Mouse (Mus musculus) liver, embryonic 16.5 days (tissue): ENCODE measurements around the gene Olfr521. TPM values are rescaled to one million over a fixed set of nuclear protein-coding genes. Genes with fewer than 3 reads are reported as not detected.
"Not testable (repeated sequence)": the region's sequence is repeated elsewhere in the genome, so short reads cannot be mapped to it uniquely, and the experiment has no call there.

Experiments
- ATAC-seq: fragments of 200-750 bp; cut with Nextera tagmentation; 2 replicates; pipeline ENCODE4 v1.8.0; 2017; ENCODE audit warnings: low read depth, mild to moderate bottlenecking, moderate number of reproducible peaks, moderate library complexity
- H3K27ac ChIP-seq: fragments of 300-500 bp; sonication (generic); 2 replicates; pipeline ENCODE4 v1.5.1; 2014; ENCODE audit warnings: mild to moderate bottlenecking, low read length
- H3K27me3 ChIP-seq: fragments of 300-500 bp; sonication (generic); 2 replicates; pipeline ENCODE4 v1.6.1; 2014; ENCODE audit warnings: low read depth, low read length, mixed read lengths; ENCODE audit not compliant: control insufficient read depth, insufficient read depth
- H3K36me3 ChIP-seq: fragments of 300-500 bp; sonication (generic); 2 replicates; pipeline ENCODE4 v1.6.1; 2014; ENCODE audit warnings: mild to moderate bottlenecking; ENCODE audit not compliant: control insufficient read depth, insufficient read depth
- H3K4me1 ChIP-seq: fragments of 300-500 bp; sonication (generic); 2 replicates; pipeline ENCODE4 v1.6.1; 2014; ENCODE audit warnings: low read depth, low read length, mixed read lengths; ENCODE audit not compliant: control insufficient read depth
- H3K4me2 ChIP-seq: fragments of 300-500 bp; sonication (generic); 2 replicates; pipeline ENCODE4 v1.6.1; 2014; ENCODE audit warnings: low read depth, low read length, mixed read lengths
- H3K4me3 ChIP-seq: fragments of 300-500 bp; sonication (generic); 2 replicates; pipeline ENCODE4 v1.5.1; 2014; ENCODE audit warnings: low read depth, mild to moderate bottlenecking, low read length
- H3K9ac ChIP-seq: fragments of 300-500 bp; sonication (generic); 2 replicates; pipeline ENCODE4 v1.6.1; 2014; ENCODE audit warnings: low read depth, low read length
- H3K9me3 ChIP-seq: fragments of 300-500 bp; sonication (generic); replicated peaks from 2 replicates; pipeline ENCODE4 v1.6.1; 2016; ENCODE audit warnings: low read length; ENCODE audit not compliant: control insufficient read depth
- WGBS: fragments of 180-500 bp; shearing (Covaris S2); extraction: QIAGEN DNeasy Blood & Tissue Kit; methylation state at CpG from one replicate; pipeline ENCODE4 v1.1.7; 2014; ENCODE audit not compliant: insufficient replicate concordance; 5-methylcytosine and 5-hydroxymethylcytosine counted together
- polyA plus RNA-seq: library from polyadenylated mRNA; unstranded; fragments of >200 nt; fragmentation: Nextera tagmentation; extraction: Ambion mirVana; gene quantifications from 2 replicates; pipeline ENCODE4 v1.2.1, GENCODE M21; 2015

The Olfr521 gene
- polyA plus RNA-seq, result not detected in 2 replicates

DNA sequence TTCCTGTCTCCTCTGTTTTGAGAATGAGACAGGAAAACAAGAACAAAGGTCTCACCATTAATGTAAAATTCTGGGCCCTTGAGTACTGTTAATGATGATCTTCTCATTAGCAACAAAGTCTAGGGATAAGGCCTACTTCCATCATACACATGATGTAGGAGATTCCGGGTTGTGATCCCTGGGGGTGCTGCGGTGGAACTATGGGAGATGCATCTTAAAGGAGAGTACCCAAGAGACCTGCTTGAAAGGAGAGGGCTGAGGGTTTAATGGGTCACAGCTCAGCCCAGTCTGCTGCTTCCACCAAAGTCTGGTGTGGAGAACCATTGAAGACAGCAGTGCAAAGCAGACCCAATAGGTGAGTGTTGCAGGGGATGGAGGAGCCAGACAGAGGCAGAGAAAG, at the start of gene Olfr521:
Olfr521 (plus strand) TSS at position 301 of the 400 bp plus-strand sequence.
- H3K4me2 ChIP-seq, result no peak within 1 kb of the TSS
- H3K4me3 ChIP-seq, result no peak within 1 kb of the TSS
- H3K9me3 ChIP-seq, result no peaks in the 10 kb centered on the region
- no peaks in the 10 kb centered on the region for H3K36me3 ChIP-seq
- H3K9ac ChIP-seq, result no peak within 1 kb of the TSS
- H3K4me1 ChIP-seq, result no peaks in the 10 kb centered on the region
- H3K27me3 ChIP-seq, result no peaks in the 10 kb centered on the region
- no peak for ATAC-seq
- no peak within 1 kb of the TSS for H3K27ac ChIP-seq
- WGBS, result 85% methylated on average over 2 of the region's 2 CpGs

- H3K9ac ChIP-seq, result no peak overlapping the region
- H3K4me1 ChIP-seq, result no peaks in the 10 kb centered on the region
- 61% methylated on average over 2 of the region's 2 CpGs for WGBS
- no peaks in the 10 kb centered on the region for H3K9me3 ChIP-seq
- no peak overlapping the region for H3K4me3 ChIP-seq
- no peak overlapping the region for H3K4me2 ChIP-seq
- no peaks in the 10 kb centered on the region for H3K36me3 ChIP-seq
- ATAC-seq, result no peak
- H3K27me3 ChIP-seq, result no peaks in the 10 kb centered on the region
- no peak overlapping the region for H3K27ac ChIP-seq
Measured at GRCm38 (mm10) chr7:99716536-99716935, 46.8 kb upstream of the Olfr521 start.

DNA sequence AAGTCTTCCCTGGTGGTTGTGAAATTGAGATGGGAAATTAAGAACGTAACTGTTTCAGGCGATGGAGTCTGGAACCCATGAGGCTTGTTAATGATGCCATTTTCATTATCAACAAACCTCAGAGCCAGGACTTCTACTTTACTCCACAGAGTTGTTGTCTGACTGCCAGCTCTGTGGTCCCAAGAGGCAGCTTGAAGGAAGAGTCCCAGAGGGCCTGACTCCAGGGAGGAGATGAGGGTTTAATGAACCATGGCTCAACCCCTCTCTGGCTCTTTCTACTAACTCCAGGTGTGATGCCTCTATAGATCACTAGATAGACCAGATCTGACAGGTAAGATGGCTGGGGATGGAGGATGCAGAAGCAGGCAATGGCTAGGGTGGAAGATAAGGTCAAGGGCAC, 33.3 kb upstream of the Olfr521 start, which contains the start of gene Olfr520:
Olfr520 (plus strand) TSS at position 301 of the 400 bp plus-strand sequence.
- Histone ChIP-seq H3K27ac (no peak within 1 kb of the TSS), H3K4me1 (no peaks in the 10 kb centered on the region; the same call in 1 of the 2 replicates), H3K36me3 (no peaks in the 10 kb centered on the region), H3K9ac (no peak within 1 kb of the TSS), H3K4me3 (no peak within 1 kb of the TSS), H3K9me3 (no peaks in the 10 kb centered on the region), H3K4me2 (no peak within 1 kb of the TSS), H3K27me3 (no peaks in the 10 kb centered on the region)
- WGBS, result 63% methylated on average over 2 of the region's 2 CpGs
- ATAC-seq, result no peak

DNA sequence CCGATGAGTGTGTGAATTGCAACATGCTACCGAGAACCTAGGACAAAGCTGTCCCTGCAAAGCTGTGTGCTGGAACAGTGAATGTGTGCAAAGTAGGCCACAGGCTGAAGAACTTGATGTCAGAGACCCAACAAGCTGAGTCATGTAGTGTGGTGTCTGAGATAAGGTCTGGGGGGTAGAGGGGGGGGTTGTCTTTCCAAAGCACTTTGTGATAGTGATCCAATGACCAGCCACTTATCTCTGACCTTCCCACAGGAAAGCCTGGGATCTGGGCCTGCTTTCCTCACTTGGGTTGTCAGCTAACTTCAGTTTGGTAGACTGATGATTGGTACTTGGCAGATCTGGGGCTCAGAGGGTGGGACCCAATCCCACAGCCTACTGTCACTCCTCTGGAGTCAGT, 28.7 kb upstream of the Olfr521 start:
- ATAC-seq, result no peak
- Histone ChIP-seq H3K9ac (no peak overlapping the region), H3K27me3 (no peaks in the 10 kb centered on the region), H3K4me2 (no peak overlapping the region), H3K4me3 (no peak overlapping the region), H3K36me3 (no peaks in the 10 kb centered on the region), H3K9me3 (no peaks in the 10 kb centered on the region), H3K4me1 (no peaks in the 10 kb centered on the region; the same call in 1 of the 2 replicates), H3K27ac (no peak overlapping the region)
- 35% methylated on average over 2 of the region's 2 CpGs for WGBS

DNA sequence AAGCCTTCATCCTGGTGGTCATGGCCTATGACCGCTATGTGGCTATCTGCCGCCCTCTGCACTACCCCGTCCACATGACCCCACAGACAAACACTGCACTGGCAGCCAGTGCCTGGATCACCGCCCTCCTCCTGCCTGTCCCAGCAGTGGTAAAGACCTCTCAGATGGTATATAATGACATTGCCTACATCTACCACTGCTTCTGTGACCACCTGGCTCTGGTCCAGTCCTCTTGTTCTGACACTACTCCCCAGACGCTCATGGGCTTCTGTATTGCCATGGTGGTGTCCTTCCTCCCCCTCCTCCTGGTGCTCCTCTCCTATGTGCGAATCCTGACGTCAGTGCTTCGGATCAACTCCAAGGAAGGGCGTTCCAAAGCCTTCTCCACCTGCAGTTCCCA, 27.8 kb upstream of the Olfr521 start:
- H3K36me3 ChIP-seq, H3K9ac ChIP-seq, H3K27me3 ChIP-seq, H3K9me3 ChIP-seq, H3K4me2 ChIP-seq, H3K4me3 ChIP-seq, H3K4me1 ChIP-seq, H3K27ac ChIP-seq, ATAC-seq: not testable (repeated sequence)
- 69% methylated on average over 9 of the region's 9 CpGs for WGBS

GRCm38 (mm10) chr7:99739276-99739675, 24.0 kb upstream of the Olfr521 start:
- Histone ChIP-seq H3K4me2 (no peak overlapping the region), H3K9me3 (no peaks in the 10 kb centered on the region), H3K36me3 (no peaks in the 10 kb centered on the region), H3K27ac (no peak overlapping the region), H3K4me1 (no peaks in the 10 kb centered on the region; the same call in 1 of the 2 replicates), H3K27me3 (no peaks in the 10 kb centered on the region), H3K9ac (no peak overlapping the region), H3K4me3 (no peak overlapping the region)
- no peak for ATAC-seq
- 60% methylated on average over 9 of the region's 9 CpGs for WGBS

GRCm38 (mm10) chr7:99781385-99781784, 18.1 kb downstream of the Olfr521 start:
- H3K27me3 ChIP-seq, result no peaks in the 10 kb centered on the region
- H3K4me3 ChIP-seq, result no peak overlapping the region
- 35% methylated on average over 5 of the region's 5 CpGs for WGBS
- no peaks in the 10 kb centered on the region for H3K9me3 ChIP-seq
- no peak overlapping the region for H3K27ac ChIP-seq
- H3K4me2 ChIP-seq, result no peak overlapping the region
- no peaks in the 10 kb centered on the region for H3K36me3 ChIP-seq
- no peaks in the 10 kb centered on the region for H3K4me1 ChIP-seq
- no peak overlapping the region for H3K9ac ChIP-seq
- ATAC-seq, result no peak

- Histone ChIP-seq H3K36me3 (no peaks in the 10 kb centered on the region), H3K4me2 (no peak overlapping the region), H3K27ac (no peak overlapping the region), H3K4me3 (no peak overlapping the region), H3K9ac (no peak overlapping the region), H3K27me3 (no peaks in the 10 kb centered on the region), H3K9me3 (no peaks in the 10 kb centered on the region), H3K4me1 (no peaks in the 10 kb centered on the region)
- WGBS, result 34% methylated on average over 2 of the region's 2 CpGs
- no peak for ATAC-seq
Measured at GRCm38 (mm10) chr7:99781916-99782315, 18.6 kb downstream of the Olfr521 start.

DNA sequence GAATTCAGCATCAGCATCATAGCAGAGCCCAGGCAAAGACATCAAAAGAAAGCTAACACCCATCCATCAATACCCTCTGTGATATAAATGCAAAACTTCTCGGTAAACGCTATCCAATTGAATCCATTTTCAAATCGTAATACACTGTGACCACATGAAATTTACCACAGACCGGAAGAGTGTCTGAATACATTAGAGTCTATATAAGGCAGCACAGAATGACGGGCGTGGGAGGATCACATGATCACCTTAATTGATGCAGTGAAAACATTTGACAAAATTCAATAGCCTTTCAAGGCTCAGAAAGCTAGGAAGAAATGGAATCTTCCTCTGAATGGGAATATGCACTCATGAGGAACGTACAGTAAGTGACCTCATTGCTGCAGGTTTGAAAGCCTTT, 20.1 kb downstream of the Olfr521 start:
- Histone ChIP-seq H3K27ac (no peak overlapping the region), H3K27me3 (no peaks in the 10 kb centered on the region), H3K4me1 (no peaks in the 10 kb centered on the region), H3K9me3 (no peaks in the 10 kb centered on the region), H3K4me3 (no peak overlapping the region), H3K4me2 (no peak overlapping the region), H3K36me3 (no peaks in the 10 kb centered on the region), H3K9ac (no peak overlapping the region)
- 71% methylated on average over 7 of the region's 7 CpGs for WGBS
- ATAC-seq, result no peak
